Mouse (Mus musculus) cerebellum, adult 11 months (tissue): ENCODE data around the gene Rin2.
"Not testable (repeated sequence)": the region's sequence is repeated elsewhere in the genome, so short reads cannot be mapped to it uniquely, and the experiment has no call there.

Experiments
- DNase-seq: peaks from one replicate; pipeline ENCODE4 v3.0.0; 2022

The Rin2 gene

GRCm38 (mm10) chr2:145903983-145904616, 229.1 kb downstream of the Rin2 start:
- DNase-seq, result no peak

GRCm38 (mm10) chr2:145905156-145905555, 230.1 kb downstream of the Rin2 start:
- DNase-seq, result no peak

- not testable (repeated sequence) for DNase-seq
Measured at GRCm38 (mm10) chr2:145905884-145906283, 230.9 kb downstream of the Rin2 start.

GRCm38 (mm10) chr2:145920941-145921650, 246.1 kb downstream of the Rin2 start:
- no peak for DNase-seq

- DNase-seq, result peak; percentile 90
Measured at GRCm38 (mm10) chr2:145934339-145935231, 259.6 kb downstream of the Rin2 start, which contains the start of the genes Cfap61 and Crnkl1. TSS of gene Cfap61 (plus strand) at chr2:145934784. TSS of gene Crnkl1 (minus strand) at chr2:145935014.

- DNase-seq, result no peak
Measured at GRCm38 (mm10) chr2:145936975-145937374, 262.0 kb downstream of the Rin2 start.
